Comparison of ENCODE assay signal across 1 mouse cellular context in the genomic region with DNA sequence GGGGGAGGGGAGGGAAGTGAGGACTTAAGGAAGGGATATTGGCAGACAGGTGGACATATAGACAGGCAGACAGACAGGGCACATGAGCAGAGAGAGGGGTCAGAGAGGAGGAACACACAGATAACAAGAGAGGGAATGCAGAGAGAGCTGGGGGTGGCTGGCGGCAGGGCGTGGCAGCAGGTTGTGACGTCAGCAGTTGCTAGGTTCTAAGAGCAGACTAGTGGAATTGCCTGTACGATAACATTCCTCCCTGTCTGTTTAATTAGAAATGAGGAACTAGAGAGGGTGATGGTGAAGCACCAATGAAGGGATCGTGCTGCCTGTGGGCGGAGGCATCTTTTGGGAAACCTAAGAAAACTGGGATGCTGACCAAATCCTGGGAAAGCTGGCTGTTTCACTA.
A peak's percentile ranks its signal among the peaks of the same experiment; 100 is the strongest.
TF ChIP-seq lines count a peak whose summit lies in the region.

No protein-coding gene starts in this region.

TF ChIP-seq in MEL, 35 proteins besides CTCF, POLR2A, EP300 and RAD21 (continued from another document):
- TF ChIP-seq MYC (IDR thresholded peaks at IDR 0.05; ENCODE audit: low read depth, low read length) (peak; percentile 71; the same call in 1 of the 2 replicates), MXI1 (IDR thresholded peaks at IDR 0.05; ENCODE audit: low read depth, low read length) (0 out of 2 replicates have a peak, but pooled peaks have one; percentile 18), GABPA (IDR thresholded peaks at IDR 0.05; ENCODE audit: low read depth, low read length) (no peak)
TF ChIP-seq in MEL: peak in this region for 8.
